Mouse (Mus musculus): ENCODE measurements at regions not wholly inside any gene's neighbourhood (a gene's known extent, or its start where the extent isn't known, plus 50 kb on each side); places are given as distances from the start of the nearest gene placed in this dataset.

DNA sequence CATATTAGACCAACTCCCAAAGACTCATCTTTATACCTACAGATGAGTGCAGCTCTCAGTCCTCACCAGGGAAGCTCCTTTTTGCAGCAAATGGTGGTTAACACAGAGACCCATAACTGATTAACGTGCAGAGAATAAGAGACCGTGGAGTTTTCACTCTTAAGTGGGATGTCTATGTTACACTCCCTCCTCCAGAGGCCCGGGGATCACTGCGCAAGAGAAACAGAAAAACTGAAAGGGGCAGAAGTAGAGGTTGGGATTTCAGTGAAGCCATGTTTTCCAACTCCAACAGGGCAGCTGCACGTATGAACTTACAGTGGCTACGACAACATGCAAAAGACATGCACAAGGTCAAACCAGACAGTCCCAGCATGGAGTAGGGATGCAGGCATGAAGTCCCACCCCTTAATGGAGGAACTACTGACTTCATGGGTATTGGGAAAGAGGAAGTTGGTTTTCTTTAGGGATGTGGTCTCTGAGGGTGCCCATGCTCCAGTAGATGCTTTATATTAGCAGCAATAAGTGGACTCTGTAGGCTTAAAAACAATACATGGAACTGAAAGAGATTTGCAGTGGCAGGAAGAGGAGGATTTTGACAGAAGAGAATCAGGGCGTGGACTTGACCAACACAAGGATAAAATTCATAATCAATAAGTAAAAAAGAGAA lies 80.8 kb upstream of the Rai14 start:
- Histone ChIP-seq H3K9me3 (ENCODE audit: control insufficient read depth, low read length) (no peaks in the 10 kb centered on the region), H3K27ac (replicated peaks; ENCODE audit: low read depth, low read length) (no peak overlapping the region), H3K9ac (ENCODE audit: low read length) (no peak overlapping the region), H3K4me2 (ENCODE audit: low read depth, severe bottlenecking) (no peak overlapping the region), H3K27me3 (ENCODE audit: control insufficient read depth, insufficient read depth, low read length) (no peaks in the 10 kb centered on the region), H3K4me1 (ENCODE audit: control insufficient read depth, insufficient read depth, low read length) (no peaks in the 10 kb centered on the region), H3K36me3 (ENCODE audit: control insufficient read depth, insufficient read depth, low read length) (no peaks in the 10 kb centered on the region), H3K4me3 (ENCODE audit: low read depth, low read length) (no peak overlapping the region)
- DNase-seq (ENCODE audit: low spot score), result no peak
- no peak for ATAC-seq (ENCODE audit: insufficient number of reproducible peaks, low FRiP score, low TSS enrichment, low read depth)
- WGBS, result 91% methylated on average over 7 of the region's 7 CpGs

DNA sequence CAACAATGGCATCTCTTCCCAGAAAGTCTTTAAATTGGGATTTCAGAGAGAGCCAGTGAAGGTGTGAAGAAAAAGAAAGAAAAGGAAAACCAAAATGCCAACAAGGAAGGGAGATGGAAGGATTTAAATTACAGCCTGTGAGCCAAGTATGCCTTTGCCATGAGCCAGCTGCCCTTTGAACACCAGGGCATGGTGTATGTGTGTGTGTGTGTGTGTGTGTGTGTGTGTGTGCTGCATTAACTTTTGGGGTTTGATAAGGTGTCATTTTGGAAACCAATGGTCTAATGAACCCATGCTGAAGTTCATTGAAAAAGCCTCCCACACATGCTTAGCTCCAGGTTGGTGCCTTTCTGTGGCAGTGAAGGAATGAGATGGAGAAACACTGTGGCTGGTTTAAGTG lies 85.2 kb upstream of the Rai14 start:
- H3K9me3 ChIP-seq (ENCODE audit: control insufficient read depth, low read length), result no peaks in the 10 kb centered on the region
- no peak overlapping the region for H3K4me2 ChIP-seq (ENCODE audit: low read depth, severe bottlenecking)
- no peaks in the 10 kb centered on the region for H3K27me3 ChIP-seq (ENCODE audit: control insufficient read depth, insufficient read depth, low read length)
- ATAC-seq (ENCODE audit: insufficient number of reproducible peaks, low FRiP score, low TSS enrichment, low read depth), result no peak
- no peaks in the 10 kb centered on the region for H3K36me3 ChIP-seq (ENCODE audit: control insufficient read depth, insufficient read depth, low read length)
- DNase-seq (ENCODE audit: low spot score), result no peak
- H3K9ac ChIP-seq (ENCODE audit: low read length), result no peak overlapping the region
- no peak overlapping the region for H3K27ac ChIP-seq (replicated peaks; ENCODE audit: low read depth, low read length)
- no peak overlapping the region for H3K4me3 ChIP-seq (ENCODE audit: low read depth, low read length)
- no peaks in the 10 kb centered on the region for H3K4me1 ChIP-seq (ENCODE audit: control insufficient read depth, insufficient read depth, low read length)

DNA sequence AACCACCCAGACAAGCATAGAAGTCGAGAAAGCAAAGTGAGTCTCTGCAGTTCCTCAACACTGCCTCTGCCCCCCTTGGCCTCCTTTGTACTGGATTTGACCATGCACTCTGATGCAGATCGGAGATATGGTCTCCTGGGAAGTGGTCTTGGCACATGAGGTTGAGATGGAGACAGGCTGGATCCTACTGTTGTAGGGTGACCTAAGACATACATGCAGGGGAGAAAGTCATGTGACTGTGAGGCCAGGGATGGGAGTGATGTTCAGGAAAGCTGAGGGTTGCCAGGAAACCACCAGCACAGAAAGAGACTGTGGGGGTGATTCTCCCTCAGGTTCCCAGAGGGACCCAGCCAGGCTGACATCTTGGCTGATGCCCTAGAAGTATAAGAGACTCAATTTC lies 99.8 kb upstream of the Rai14 start:
- WGBS, result 79% methylated on average over 2 of the region's 2 CpGs
- Histone ChIP-seq H3K27me3 (ENCODE audit: control insufficient read depth, insufficient read depth, low read length) (no peaks in the 10 kb centered on the region), H3K9me3 (ENCODE audit: control insufficient read depth, low read length) (no peaks in the 10 kb centered on the region), H3K27ac (replicated peaks; ENCODE audit: low read depth, low read length) (no peak overlapping the region), H3K4me3 (ENCODE audit: low read depth, low read length) (no peak overlapping the region), H3K4me1 (ENCODE audit: control insufficient read depth, insufficient read depth, low read length) (no peaks in the 10 kb centered on the region), H3K9ac (ENCODE audit: low read length) (no peak overlapping the region), H3K4me2 (ENCODE audit: low read depth, severe bottlenecking) (no peak overlapping the region), H3K36me3 (ENCODE audit: control insufficient read depth, insufficient read depth, low read length) (no peaks in the 10 kb centered on the region)
- DNase-seq (ENCODE audit: low spot score), result no peak
- ATAC-seq (ENCODE audit: insufficient number of reproducible peaks, low FRiP score, low TSS enrichment, low read depth), result no peak

DNA sequence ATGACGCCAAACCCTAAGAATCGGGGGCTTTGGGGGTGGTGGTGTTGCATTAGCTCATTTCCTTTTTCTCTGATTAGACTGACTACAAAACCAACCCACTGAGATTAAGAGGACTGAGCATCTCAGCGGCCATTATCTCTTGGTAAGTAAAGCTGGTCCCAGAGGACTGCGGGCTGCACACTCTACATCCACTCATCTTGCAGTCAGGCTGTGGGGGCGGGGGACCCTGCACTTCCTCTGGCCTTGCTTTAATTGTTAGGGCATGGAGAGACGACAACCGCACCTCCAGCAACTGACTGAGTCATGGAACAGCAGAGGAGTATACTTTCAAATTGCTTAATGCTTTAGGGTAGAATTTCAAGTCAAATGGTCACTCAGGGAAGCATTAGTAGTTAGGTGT lies 100.3 kb upstream of the Rai14 start:
- H3K27me3 ChIP-seq (ENCODE audit: control insufficient read depth, insufficient read depth, low read length), result no peaks in the 10 kb centered on the region
- DNase-seq (ENCODE audit: low spot score) (no peak), ATAC-seq (ENCODE audit: insufficient number of reproducible peaks, low FRiP score, low TSS enrichment, low read depth) (no peak)
- H3K9me3 ChIP-seq (ENCODE audit: control insufficient read depth, low read length), result no peaks in the 10 kb centered on the region
- H3K4me2 ChIP-seq (ENCODE audit: low read depth, severe bottlenecking), result no peak overlapping the region
- WGBS, result 62% methylated on average over 7 of the region's 7 CpGs
- no peaks in the 10 kb centered on the region for H3K4me1 ChIP-seq (ENCODE audit: control insufficient read depth, insufficient read depth, low read length)
- H3K36me3 ChIP-seq (ENCODE audit: control insufficient read depth, insufficient read depth, low read length), result no peaks in the 10 kb centered on the region
- no peak overlapping the region for H3K27ac ChIP-seq (replicated peaks; ENCODE audit: low read depth, low read length)
- H3K9ac ChIP-seq (ENCODE audit: low read length), result no peak overlapping the region
- H3K4me3 ChIP-seq (ENCODE audit: low read depth, low read length), result no peak overlapping the region

DNA sequence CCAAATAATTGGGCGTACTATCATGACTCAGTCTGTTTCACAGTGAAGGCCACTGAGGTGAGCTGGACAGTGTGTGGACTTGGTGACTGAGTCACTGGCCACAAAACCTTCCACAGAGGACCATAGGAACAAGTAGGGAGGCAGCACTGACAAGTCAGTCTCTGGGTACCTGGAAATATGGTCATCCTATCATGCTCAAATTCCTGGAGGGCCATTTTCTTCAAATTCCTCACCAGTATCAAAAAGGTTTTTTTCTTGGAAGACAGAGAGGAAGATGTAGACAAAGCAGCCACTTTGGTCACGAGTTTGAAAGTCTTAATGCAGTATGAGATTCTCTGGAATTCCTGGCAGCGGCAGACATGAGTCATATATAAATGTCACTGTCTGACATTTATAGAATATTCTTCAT lies 101.8 kb upstream of the Rai14 start:
- H3K4me2 ChIP-seq (ENCODE audit: low read depth, severe bottlenecking), result no peak overlapping the region
- ATAC-seq (ENCODE audit: insufficient number of reproducible peaks, low FRiP score, low TSS enrichment, low read depth) (no peak), DNase-seq (ENCODE audit: low spot score) (no peak)
- no peaks in the 10 kb centered on the region for H3K9me3 ChIP-seq (ENCODE audit: control insufficient read depth, low read length)
- H3K27ac ChIP-seq (replicated peaks; ENCODE audit: low read depth, low read length), result no peak overlapping the region
- H3K4me3 ChIP-seq (ENCODE audit: low read depth, low read length), result no peak overlapping the region
- H3K9ac ChIP-seq (ENCODE audit: low read length), result no peak overlapping the region
- H3K36me3 ChIP-seq (ENCODE audit: control insufficient read depth, insufficient read depth, low read length), result no peaks in the 10 kb centered on the region
- 80% methylated on average over 3 of the region's 3 CpGs for WGBS
- H3K4me1 ChIP-seq (ENCODE audit: control insufficient read depth, insufficient read depth, low read length), result no peaks in the 10 kb centered on the region
- H3K27me3 ChIP-seq (ENCODE audit: control insufficient read depth, insufficient read depth, low read length), result no peaks in the 10 kb centered on the region

DNA sequence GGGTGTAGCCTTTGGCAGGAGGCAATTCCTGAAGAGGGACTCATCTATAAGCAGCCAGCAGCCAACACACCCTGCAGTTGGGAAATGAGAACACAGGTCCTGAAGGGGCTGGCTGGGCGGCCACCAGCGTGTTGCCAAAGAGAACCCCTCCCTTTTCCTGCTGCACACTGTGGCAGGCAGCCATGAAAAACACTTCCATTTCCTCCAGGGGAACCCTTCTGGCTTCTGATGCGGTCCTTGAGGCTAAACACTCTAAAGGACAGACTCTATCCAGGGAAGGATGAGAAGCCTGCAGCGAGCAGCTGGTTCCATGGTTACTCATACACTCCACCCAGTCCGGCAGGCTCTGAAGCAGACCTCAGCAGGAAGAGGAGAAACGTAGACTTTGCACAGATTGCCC lies 103.8 kb upstream of the Rai14 start:
- no peak overlapping the region for H3K9ac ChIP-seq (ENCODE audit: low read length)
- no peaks in the 10 kb centered on the region for H3K36me3 ChIP-seq (ENCODE audit: control insufficient read depth, insufficient read depth, low read length)
- no peak overlapping the region for H3K4me2 ChIP-seq (ENCODE audit: low read depth, severe bottlenecking)
- no peak overlapping the region for H3K4me3 ChIP-seq (ENCODE audit: low read depth, low read length)
- no peaks in the 10 kb centered on the region for H3K27me3 ChIP-seq (ENCODE audit: control insufficient read depth, insufficient read depth, low read length)
- no peak for ATAC-seq (ENCODE audit: insufficient number of reproducible peaks, low FRiP score, low TSS enrichment, low read depth)
- H3K9me3 ChIP-seq (ENCODE audit: control insufficient read depth, low read length), result no peaks in the 10 kb centered on the region
- 78% methylated on average over 6 of the region's 6 CpGs for WGBS
- H3K4me1 ChIP-seq (ENCODE audit: control insufficient read depth, insufficient read depth, low read length), result no peaks in the 10 kb centered on the region
- no peak overlapping the region for H3K27ac ChIP-seq (replicated peaks; ENCODE audit: low read depth, low read length)
- no peak for DNase-seq (ENCODE audit: low spot score)

DNA sequence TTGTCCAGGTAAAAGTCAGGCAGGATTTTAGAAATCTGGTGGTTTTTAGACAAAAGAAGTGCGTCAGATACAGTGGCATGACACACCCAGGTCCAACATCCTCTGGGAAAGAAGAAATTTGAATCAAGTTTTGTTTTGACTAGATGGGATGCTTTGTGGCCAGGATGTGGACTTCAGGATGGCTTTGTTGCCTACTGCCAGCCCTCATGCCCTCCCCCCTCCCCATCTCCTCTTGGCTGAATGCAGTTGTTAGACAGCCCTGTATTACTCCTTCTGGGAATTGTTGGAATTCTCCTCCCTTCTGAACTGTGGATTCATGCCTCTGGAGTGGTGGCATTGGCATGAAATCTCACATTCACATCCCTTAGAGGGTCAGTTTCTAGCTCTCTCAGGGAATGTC lies 104.3 kb upstream of the Rai14 start:
- Histone ChIP-seq H3K9me3 (ENCODE audit: control insufficient read depth, low read length) (no peaks in the 10 kb centered on the region), H3K27ac (replicated peaks; ENCODE audit: low read depth, low read length) (no peak overlapping the region), H3K4me3 (ENCODE audit: low read depth, low read length) (no peak overlapping the region), H3K36me3 (ENCODE audit: control insufficient read depth, insufficient read depth, low read length) (no peaks in the 10 kb centered on the region), H3K4me1 (ENCODE audit: control insufficient read depth, insufficient read depth, low read length) (no peaks in the 10 kb centered on the region), H3K4me2 (ENCODE audit: low read depth, severe bottlenecking) (no peak overlapping the region), H3K27me3 (ENCODE audit: control insufficient read depth, insufficient read depth, low read length) (no peaks in the 10 kb centered on the region), H3K9ac (ENCODE audit: low read length) (no peak overlapping the region)
- no peak for ATAC-seq (ENCODE audit: insufficient number of reproducible peaks, low FRiP score, low TSS enrichment, low read depth)
- no peak for DNase-seq (ENCODE audit: low spot score)
- 82% methylated on average over 1 of the region's 1 CpGs for WGBS

DNA sequence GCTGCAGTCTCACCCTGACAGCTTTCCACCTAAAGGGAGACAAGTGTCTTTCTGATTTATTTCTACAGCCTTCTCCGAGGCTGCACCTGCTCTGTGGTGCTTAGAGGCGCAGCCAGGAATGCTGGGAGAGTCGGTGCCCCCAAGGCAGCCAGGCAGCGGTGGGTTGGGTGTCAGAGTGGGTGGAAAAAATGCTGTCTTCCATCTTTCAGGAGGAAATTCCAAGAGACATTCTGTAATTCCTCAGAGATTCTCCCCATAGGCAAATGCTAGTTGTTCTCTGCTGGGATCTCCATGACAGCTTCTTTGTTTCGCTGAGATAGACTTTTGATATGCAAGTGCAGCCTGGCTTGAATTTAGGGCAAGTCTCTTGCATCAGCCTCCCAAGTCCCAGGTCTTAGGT lies 109.5 kb upstream of the Rai14 start:
- Histone ChIP-seq H3K4me2 (ENCODE audit: low read depth, severe bottlenecking) (no peak overlapping the region), H3K36me3 (ENCODE audit: control insufficient read depth, insufficient read depth, low read length) (no peaks in the 10 kb centered on the region), H3K27ac (replicated peaks; ENCODE audit: low read depth, low read length) (no peak overlapping the region), H3K4me1 (ENCODE audit: control insufficient read depth, insufficient read depth, low read length) (no peaks in the 10 kb centered on the region), H3K27me3 (ENCODE audit: control insufficient read depth, insufficient read depth, low read length) (no peaks in the 10 kb centered on the region), H3K4me3 (ENCODE audit: low read depth, low read length) (no peak overlapping the region), H3K9ac (ENCODE audit: low read length) (no peak overlapping the region), H3K9me3 (ENCODE audit: control insufficient read depth, low read length) (no peaks in the 10 kb centered on the region)
- ATAC-seq (ENCODE audit: insufficient number of reproducible peaks, low FRiP score, low TSS enrichment, low read depth) (no peak), DNase-seq (ENCODE audit: low spot score) (no peak)
- WGBS, result 69% methylated on average over 5 of the region's 5 CpGs

DNA sequence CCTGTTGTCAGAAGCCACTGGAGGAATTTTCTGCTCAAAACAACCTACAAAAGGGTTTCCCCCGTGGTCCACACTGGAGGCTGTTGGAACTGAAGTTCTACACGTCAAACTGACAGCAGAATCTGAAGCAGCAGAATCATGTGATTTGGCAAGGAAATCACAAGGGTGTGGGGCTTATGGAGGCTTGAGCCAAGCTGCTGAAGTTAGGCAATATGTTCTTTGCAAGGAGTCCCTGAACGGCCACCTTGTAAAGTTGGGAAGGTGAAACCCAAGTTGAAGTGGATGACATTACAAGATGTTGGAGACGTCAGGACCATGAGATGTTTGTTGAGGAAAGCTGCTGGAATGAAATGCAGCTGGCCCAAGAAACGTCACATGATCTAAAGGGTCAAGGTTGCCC lies 115.2 kb upstream of the Rai14 start:
- no peaks in the 10 kb centered on the region for H3K27me3 ChIP-seq (ENCODE audit: control insufficient read depth, insufficient read depth, low read length)
- 85% methylated on average over 5 of the region's 5 CpGs for WGBS
- H3K27ac ChIP-seq (replicated peaks; ENCODE audit: low read depth, low read length), result no peak overlapping the region

More for the DNA sequence above, 115.2 kb upstream of the Rai14 start:
- Histone ChIP-seq H3K9me3 (ENCODE audit: control insufficient read depth, low read length) (no peaks in the 10 kb centered on the region), H3K4me3 (ENCODE audit: low read depth, low read length) (no peak overlapping the region), H3K36me3 (ENCODE audit: control insufficient read depth, insufficient read depth, low read length) (no peaks in the 10 kb centered on the region), H3K9ac (ENCODE audit: low read length) (no peak overlapping the region), H3K4me2 (ENCODE audit: low read depth, severe bottlenecking) (no peak overlapping the region), H3K4me1 (ENCODE audit: control insufficient read depth, insufficient read depth, low read length) (no peaks in the 10 kb centered on the region)
- no peak for DNase-seq (ENCODE audit: low spot score)
- no peak for ATAC-seq (ENCODE audit: insufficient number of reproducible peaks, low FRiP score, low TSS enrichment, low read depth)

Measured in limb, embryonic 11.5 days (tissue).